Mouse (Mus musculus): Measurements from ENCODE around the gene Tcl1b2.
"Not testable (repeated sequence)": the region's sequence is repeated elsewhere in the genome, so short reads cannot be mapped to it uniquely, and the experiment has no call there.

Tcl1b2 gene

GRCm38 (mm10) chr12:105145714-105146113, at the start of gene Tcl1b2:
Gene Tcl1b2 (plus strand): TSS chr12:105146014.
- DNase-seq = no peak

GRCm38 (mm10) chr12:105099466-105100044, 46.3 kb upstream of the Tcl1b2 start:
- DNase-seq = no peak

GRCm38 (mm10) chr12:105102901-105103300, 42.9 kb upstream of the Tcl1b2 start:
- no peak for DNase-seq

GRCm38 (mm10) chr12:105104036-105104435, 41.8 kb upstream of the Tcl1b2 start:
- DNase-seq = peak; percentile 92

GRCm38 (mm10) chr12:105105326-105105725, 40.5 kb upstream of the Tcl1b2 start:
- no peak for DNase-seq

- DNase-seq = no peak
Observed at GRCm38 (mm10) chr12:105108856-105109255, 37.0 kb upstream of the Tcl1b2 start.

GRCm38 (mm10) chr12:105109406-105109805, 36.4 kb upstream of the Tcl1b2 start:
- no peak for DNase-seq

- DNase-seq = no peak
Observed at GRCm38 (mm10) chr12:105109812-105110211, 36.0 kb upstream of the Tcl1b2 start.

- no peak for DNase-seq
Observed at GRCm38 (mm10) chr12:105112321-105112988, 33.4 kb upstream of the Tcl1b2 start.

GRCm38 (mm10) chr12:105116648-105117047, 29.2 kb upstream of the Tcl1b2 start:
- no peak for DNase-seq

- no peak for DNase-seq
Observed at GRCm38 (mm10) chr12:105125362-105125761, 20.5 kb upstream of the Tcl1b2 start.

- DNase-seq = no peak
Observed at GRCm38 (mm10) chr12:105126516-105126915, 19.3 kb upstream of the Tcl1b2 start.

GRCm38 (mm10) chr12:105127607-105128006, 18.2 kb upstream of the Tcl1b2 start:
- no peak for DNase-seq

GRCm38 (mm10) chr12:105129494-105130205, 16.2 kb upstream of the Tcl1b2 start:
- not testable (repeated sequence) for DNase-seq

GRCm38 (mm10) chr12:105134167-105134566, 11.6 kb upstream of the Tcl1b2 start:
- DNase-seq = not testable (repeated sequence)

GRCm38 (mm10) chr12:105134826-105135225, 11.0 kb upstream of the Tcl1b2 start:
- not testable (repeated sequence) for DNase-seq

- not testable (repeated sequence) for DNase-seq
Observed at GRCm38 (mm10) chr12:105137729-105138128, 8.1 kb upstream of the Tcl1b2 start.

GRCm38 (mm10) chr12:105143096-105143495, 2.7 kb upstream of the Tcl1b2 start:
- no peak for DNase-seq

- DNase-seq = not testable (repeated sequence)
Observed at GRCm38 (mm10) chr12:105144928-105145327, 886 bp upstream of the Tcl1b2 start.

- DNase-seq = not testable (repeated sequence)
Observed at GRCm38 (mm10) chr12:105155286-105155685, 9.5 kb downstream of the Tcl1b2 start.

GRCm38 (mm10) chr12:105158842-105159241, 13.0 kb downstream of the Tcl1b2 start:
- DNase-seq = no peak

- DNase-seq = no peak
Observed at GRCm38 (mm10) chr12:105159390-105159789, 13.6 kb downstream of the Tcl1b2 start, which contains the start of gene Tcl1b1. Gene Tcl1b1 (plus strand): TSS chr12:105159690.

- DNase-seq = no peak
Observed at GRCm38 (mm10) chr12:105166734-105167133, 20.9 kb downstream of the Tcl1b2 start.

GRCm38 (mm10) chr12:105173366-105173765, 27.6 kb downstream of the Tcl1b2 start:
- DNase-seq = no peak

All from thymus, postnatal 4 days (tissue).